Mouse (Mus musculus): ENCODE results near the gene Gm20388.
"Not testable (repeated sequence)": the region's sequence is repeated elsewhere in the genome, so short reads cannot be mapped to it uniquely, and the experiment has no call there.

Gm20388 gene

DNA sequence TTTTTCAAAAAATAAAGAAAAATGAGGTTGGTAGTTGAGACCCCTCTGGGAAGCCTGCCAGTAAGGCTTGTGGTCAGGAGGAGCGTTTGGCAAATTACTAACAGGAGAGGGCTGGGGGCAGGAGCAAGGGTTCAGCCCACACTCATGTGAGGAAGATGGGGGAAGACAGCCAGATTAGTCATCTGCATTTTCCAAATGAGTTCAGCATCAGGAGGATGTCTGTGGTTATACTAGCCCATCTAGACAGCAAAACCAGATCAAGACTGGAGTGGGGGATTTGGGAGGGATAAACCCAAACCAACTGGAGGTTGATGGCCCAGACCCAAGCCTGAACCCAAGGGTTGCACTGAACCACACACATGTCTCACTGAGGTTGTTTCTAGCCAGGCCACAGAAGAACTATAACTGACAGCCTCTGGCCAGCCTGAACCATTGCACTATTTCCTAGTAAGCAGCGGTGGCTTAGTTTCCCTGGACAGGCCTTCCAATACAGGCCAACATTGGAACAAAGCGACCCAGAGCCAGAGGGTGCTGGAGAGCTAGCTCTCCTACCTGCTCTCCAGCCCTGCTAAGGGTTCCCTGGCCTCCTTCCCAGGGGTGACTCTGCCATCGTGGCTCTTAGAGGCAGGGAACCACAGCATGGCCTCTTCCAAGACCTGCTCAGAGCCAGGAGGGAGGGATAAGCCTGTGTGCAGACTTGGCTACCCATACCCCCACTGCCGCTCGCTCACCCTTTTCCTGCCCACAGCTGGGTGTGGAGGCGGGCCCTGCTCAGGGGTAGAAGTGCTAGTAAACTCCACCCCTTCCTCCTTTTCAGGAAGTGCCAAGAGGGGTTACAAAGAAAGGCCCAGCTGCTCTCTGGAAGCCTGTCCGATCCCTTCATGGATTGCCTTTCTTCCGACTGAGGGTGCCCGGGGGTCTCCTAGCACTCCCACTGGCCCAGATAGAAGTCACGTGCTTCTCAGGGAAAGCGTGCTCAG lies 2645.7 kb downstream of the Gm20388 start:
- no peak for DNase-seq (ENCODE audit: low spot score)

DNA sequence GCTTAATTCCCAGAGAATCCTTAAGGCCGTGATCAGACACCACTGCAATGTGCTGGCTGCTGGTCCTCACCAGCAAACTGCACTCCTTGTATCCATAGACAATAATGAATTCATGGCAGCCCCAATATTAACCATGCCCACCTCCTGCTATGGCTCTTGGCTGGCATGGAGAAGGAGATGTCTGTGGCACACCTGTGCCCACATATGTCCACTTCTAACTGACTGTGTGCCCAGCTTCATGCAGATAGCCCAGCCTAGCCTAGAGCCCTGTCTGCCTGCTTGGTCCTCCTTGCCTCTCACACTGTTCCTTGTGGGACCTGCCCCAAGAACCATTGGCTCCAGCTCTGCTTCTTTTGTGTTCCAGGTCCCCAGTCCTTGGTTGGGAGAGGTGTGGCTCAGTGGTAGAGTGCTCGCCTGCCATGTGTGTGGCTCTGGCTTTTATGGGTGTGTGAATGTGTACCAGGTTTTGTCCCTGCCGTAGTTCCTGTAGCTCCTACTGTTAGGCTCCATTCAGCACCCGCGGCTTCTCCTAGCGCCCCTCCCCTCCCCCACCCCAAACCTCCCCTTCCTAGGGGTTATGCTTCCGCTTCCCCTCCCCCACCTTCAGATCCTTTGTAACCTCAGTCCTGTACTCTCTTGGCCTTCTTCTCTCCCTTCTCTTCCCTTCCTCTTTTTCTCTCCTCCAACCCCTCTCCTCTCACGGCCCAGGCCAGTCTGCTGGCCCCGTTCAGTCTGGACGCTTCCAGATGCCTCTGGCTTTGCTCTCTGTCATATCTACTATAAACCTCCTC lies 2646.8 kb downstream of the Gm20388 start:
- DNase-seq (ENCODE audit: low spot score), result no peak

- DNase-seq (ENCODE audit: low spot score), result no peak
These were observed 2648.2 kb downstream of the Gm20388 start for GRCm38 (mm10) chr8:122558671-122559349.

GRCm38 (mm10) chr8:122561199-122561598 lies 2650.6 kb downstream of the Gm20388 start:
- no peak for DNase-seq (ENCODE audit: low spot score)

- no peak for DNase-seq (ENCODE audit: low spot score)
These were observed 2654.0 kb downstream of the Gm20388 start for GRCm38 (mm10) chr8:122564363-122565352.

DNA sequence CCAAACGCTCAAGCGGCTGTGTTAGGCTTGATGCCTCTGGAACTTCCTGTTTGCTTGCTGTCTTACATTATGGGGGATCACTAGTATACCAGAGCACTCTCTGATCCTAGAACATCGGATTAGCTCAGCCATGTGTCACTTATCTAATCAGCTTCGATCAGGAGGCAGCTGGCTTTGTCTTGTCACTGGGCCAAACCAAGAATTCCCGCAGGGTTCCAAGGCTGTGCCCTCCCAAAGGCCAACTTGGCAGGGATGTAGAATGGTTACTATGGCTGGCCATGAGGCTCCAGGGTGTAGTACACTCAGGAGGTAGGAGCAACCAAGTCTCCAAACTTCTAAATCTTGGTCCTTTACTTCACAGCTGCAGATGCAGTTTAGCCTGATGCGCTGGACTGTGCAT lies 2656.1 kb downstream of the Gm20388 start:
- no peak for DNase-seq (ENCODE audit: low spot score)

- peak; percentile 94 for DNase-seq (ENCODE audit: low spot score)
These were observed 2656.9 kb downstream of the Gm20388 start, which contains the start of gene Cdt1 for GRCm38 (mm10) chr8:122567361-122568108. Gene Cdt1 (plus strand): TSS chr8:122568015.

GRCm38 (mm10) chr8:122568109-122568504 lies 2657.5 kb downstream of the Gm20388 start:
- no peak for DNase-seq (ENCODE audit: low spot score)

GRCm38 (mm10) chr8:122568881-122569309 lies 2658.3 kb downstream of the Gm20388 start:
- no peak for DNase-seq (ENCODE audit: low spot score)

DNA sequence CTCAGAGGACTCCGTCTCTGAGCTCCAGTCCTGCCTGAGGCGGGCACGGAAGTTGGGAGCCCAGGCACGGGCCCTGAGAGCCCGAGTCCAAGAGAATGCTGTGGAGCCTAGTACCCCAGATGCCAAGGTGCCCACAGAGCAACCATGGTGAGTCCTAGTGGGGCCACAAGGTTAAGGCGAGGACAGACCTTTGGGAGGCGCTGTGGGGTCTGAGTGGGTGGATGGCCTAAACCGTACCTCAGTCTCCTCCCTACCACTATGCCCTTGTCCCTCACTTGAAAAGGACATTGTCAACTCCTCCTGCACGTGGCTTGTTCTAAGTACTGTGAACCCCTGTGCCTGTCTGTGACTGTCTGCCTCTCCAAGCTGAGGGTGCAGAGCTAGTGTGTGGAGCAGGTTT lies 2658.7 kb downstream of the Gm20388 start:
- DNase-seq (ENCODE audit: low spot score), result no peak

GRCm38 (mm10) chr8:122569996-122570395 lies 2659.4 kb downstream of the Gm20388 start:
- no peak for DNase-seq (ENCODE audit: low spot score)

- DNase-seq (ENCODE audit: low spot score), result no peak
These were observed 2660.5 kb downstream of the Gm20388 start for GRCm38 (mm10) chr8:122571153-122571552.

DNA sequence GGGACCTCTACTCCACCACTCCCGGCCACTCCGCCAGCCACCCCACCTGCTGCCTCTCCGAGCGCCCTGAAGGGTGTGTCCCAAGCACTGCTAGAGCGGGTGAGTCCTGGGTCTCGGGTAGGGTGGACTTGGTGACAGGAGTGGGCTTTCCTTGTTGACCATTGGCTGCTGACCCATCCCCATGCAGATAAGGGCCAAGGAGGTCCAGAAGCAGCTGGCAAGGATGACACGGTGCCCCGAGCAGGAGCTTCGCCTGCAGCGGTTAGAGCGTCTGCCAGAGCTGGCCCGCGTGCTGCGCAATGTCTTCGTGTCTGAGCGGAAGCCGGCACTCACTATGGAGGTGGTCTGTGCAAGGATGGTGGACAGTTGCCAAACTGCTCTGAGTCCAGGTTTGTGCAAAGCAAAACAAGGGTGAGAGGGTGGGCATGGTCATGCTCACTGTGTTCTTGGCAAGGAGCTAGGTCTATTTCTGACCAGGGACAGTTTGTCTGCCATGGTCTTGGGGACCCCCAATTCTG lies 2661.2 kb downstream of the Gm20388 start:
- no peak for DNase-seq (ENCODE audit: low spot score)

GRCm38 (mm10) chr8:122572751-122573150 lies 2662.1 kb downstream of the Gm20388 start:
- DNase-seq (ENCODE audit: low spot score), result no peak

GRCm38 (mm10) chr8:122573176-122573575 lies 2662.5 kb downstream of the Gm20388 start:
- not testable (repeated sequence) for DNase-seq (ENCODE audit: low spot score)

DNA sequence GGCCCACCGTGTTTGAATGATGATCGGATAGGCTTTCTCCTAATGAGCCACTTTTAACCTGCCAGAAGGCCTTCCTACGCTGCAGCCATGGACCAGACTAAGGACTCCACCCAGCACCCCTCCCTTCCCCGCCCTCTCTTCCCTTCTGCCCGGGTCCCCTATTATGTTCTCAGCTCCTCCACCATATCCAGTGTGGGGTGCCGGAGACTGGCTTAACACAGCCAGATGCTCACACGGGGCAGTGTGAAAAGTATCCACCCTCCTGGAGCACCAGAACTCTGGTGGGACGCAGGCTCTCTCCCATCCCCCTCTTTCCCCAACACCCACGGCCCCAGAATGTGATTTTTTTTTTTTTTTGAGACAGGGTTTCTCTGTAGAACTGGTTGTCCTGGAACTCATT lies 2662.9 kb downstream of the Gm20388 start:
- DNase-seq (ENCODE audit: low spot score), result no peak

DNA sequence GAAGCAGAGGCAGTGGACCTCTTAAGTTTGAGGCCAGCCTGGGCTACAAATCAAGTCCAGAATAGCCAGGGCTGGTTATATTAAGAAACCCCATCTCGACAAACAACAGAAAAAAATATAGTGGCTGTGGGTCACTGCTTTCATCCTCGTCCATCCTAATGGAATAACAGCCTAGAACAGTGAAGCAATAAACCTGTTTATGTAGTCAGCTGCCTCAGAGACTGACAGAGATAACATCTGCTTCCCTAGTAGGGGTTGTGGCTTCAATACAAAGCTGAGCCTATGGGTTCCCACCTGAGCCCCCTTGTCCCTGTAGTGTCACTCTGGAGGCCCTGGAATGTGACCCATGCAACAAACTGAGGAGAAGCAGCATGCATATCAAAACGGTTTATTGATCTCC lies 2663.6 kb downstream of the Gm20388 start:
- no peak for DNase-seq (ENCODE audit: low spot score)

GRCm38 (mm10) chr8:122574667-122575251 lies 2664.1 kb downstream of the Gm20388 start:
- DNase-seq (ENCODE audit: low spot score), result no peak

DNA sequence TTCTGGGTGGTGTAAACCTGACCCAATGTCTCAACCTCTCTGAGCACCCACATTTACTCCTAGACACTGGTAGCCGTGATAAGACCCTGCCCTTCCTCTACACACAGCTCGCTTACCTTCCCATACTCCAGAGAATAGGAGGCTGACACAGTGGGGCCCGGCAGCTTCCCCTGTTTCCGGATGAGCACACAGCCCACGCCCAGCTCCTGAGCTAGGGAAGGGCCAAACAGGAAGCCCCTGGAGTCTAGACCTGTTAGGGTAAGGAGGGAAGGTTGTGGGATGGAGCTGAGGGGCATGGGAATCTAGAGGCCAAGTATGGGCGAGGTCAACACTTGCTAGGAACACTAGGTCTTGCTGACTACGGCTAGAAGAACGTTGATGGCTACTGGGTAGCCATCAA lies 2664.6 kb downstream of the Gm20388 start:
- DNase-seq (ENCODE audit: low spot score), result no peak

Measured in ovary, postnatal 14 days (tissue).